Mouse (Mus musculus) forebrain, embryonic 12.5 days (tissue): ENCODE data around the gene B4galt7. TPM values are rescaled to one million over a fixed set of nuclear protein-coding genes. Genes with fewer than 3 reads are reported as not detected.
"Not testable (repeated sequence)": the region's sequence is repeated elsewhere in the genome, so short reads cannot be mapped to it uniquely, and the experiment has no call there.

Experiments used
- ATAC-seq: fragments of 200-750 bp; cut with Nextera tagmentation; 2 replicates; pipeline ENCODE4 v1.8.0; 2017; ENCODE audit warnings: moderate TSS enrichment; ENCODE audit not compliant: low FRiP score
- H3K27ac ChIP-seq: fragments of 300-500 bp; sonication (generic); 2 replicates; pipeline ENCODE4 v1.5.1; 2016; ENCODE audit warnings: mild to moderate bottlenecking
- H3K27me3 ChIP-seq: fragments of 300-500 bp; sonication (generic); 2 replicates; pipeline ENCODE4 v1.6.1; 2016; ENCODE audit warnings: mild to moderate bottlenecking
- H3K36me3 ChIP-seq: fragments of 300-500 bp; sonication (generic); replicated peaks from 2 replicates; pipeline ENCODE4 v1.6.1; 2016; ENCODE audit warnings: mild to moderate bottlenecking
- H3K4me1 ChIP-seq: fragments of 300-500 bp; sonication (generic); 2 replicates; pipeline ENCODE4 v1.6.1; 2016
- H3K4me2 ChIP-seq: fragments of 300-500 bp; sonication (generic); 2 replicates; pipeline ENCODE4 v1.6.1; 2016; ENCODE audit warnings: mild to moderate bottlenecking, moderate library complexity
- H3K4me3 ChIP-seq: fragments of 300-500 bp; sonication (generic); replicated peaks from 2 replicates; pipeline ENCODE4 v1.5.1; 2016; ENCODE audit warnings: mild to moderate bottlenecking
- H3K9ac ChIP-seq: fragments of 300-500 bp; sonication (generic); 2 replicates; pipeline ENCODE4 v1.6.1; 2016; ENCODE audit warnings: mild to moderate bottlenecking
- H3K9me3 ChIP-seq: fragments of 300-500 bp; sonication (generic); 2 replicates; pipeline ENCODE4 v1.6.1; 2016
- WGBS: fragments of 180-500 bp; shearing (Covaris S2); methylation state at CpG from one replicate; pipeline ENCODE4 v1.1.7; 2016; 5-methylcytosine and 5-hydroxymethylcytosine counted together
- polyA plus RNA-seq: library from polyadenylated mRNA; unstranded; fragments of >200 nt; fragmentation: Nextera tagmentation; extraction: Ambion mirVana; gene quantifications from 2 replicates; pipeline ENCODE4 v1.2.1, GENCODE M21; 2016

Gene B4galt7
- 31.4 and 31.7 TPM in 2 replicates for polyA plus RNA-seq

DNA sequence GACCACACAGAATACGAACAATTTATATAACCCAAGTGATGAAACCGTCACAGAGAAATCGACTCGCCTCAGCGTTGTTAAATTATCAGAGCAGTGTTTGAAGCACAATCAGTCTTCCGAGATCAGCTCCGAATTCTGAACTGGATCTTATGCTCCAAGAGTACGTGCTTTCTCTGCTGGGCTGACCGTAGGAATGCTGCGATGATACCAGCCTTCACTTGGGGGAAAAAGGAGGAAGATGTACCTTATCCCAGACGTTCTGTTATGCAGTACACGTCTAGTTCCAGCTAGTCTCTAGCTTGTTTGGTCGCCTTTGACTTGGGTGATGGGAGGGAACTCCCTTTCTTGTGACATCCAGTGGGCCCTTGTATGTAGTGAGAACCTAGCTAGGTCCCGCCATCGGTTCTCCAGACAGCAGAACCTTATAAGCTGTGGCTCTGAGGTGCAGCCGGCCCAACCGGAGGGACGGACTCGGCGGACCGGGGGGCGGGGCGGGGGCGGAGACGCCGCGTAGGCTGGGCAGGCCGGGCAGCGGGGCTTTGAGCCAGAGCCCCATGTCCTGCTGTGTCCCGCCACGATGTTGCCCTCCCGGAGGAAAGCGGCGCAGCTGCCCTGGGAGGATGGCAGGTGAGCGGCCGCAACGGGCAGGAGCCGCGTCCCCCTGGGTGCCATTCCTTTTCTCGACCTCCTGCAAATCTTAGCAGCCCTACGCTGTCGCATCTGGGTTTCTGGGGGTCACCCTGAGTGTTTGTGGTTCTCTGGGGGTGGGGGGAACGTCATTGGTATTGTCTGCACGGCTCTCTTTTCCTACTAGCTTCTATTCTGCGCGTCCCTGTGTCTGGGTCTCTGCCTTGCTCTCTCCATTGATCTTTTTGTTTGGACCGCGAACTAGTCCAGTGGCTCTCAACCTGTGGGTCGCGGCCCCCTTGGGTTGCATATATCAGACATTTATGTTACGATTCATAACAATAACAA, at the start of gene B4galt7:
Gene B4galt7 (plus strand): TSS at position 331 of the 975 bp plus-strand sequence.
- no peaks in the 10 kb centered on the region for H3K27me3 ChIP-seq
- 10% methylated on average over 50 of the region's 51 CpGs for WGBS
- peak within 1 kb of the TSS; percentile 78 for H3K4me2 ChIP-seq
- ATAC-seq, result peak; percentile 85
- H3K9ac ChIP-seq, result peak within 1 kb of the TSS; percentile 87
- peaks cover 12% of the 10 kb centered on the region for H3K4me1 ChIP-seq
- H3K27ac ChIP-seq, result peak within 1 kb of the TSS; percentile 50; the same call in 1 of the 2 replicates
- H3K9me3 ChIP-seq, result no peaks in the 10 kb centered on the region
- peak within 1 kb of the TSS; percentile 84 for H3K4me3 ChIP-seq
- H3K36me3 ChIP-seq, result peaks cover 42% of the 10 kb centered on the region

DNA sequence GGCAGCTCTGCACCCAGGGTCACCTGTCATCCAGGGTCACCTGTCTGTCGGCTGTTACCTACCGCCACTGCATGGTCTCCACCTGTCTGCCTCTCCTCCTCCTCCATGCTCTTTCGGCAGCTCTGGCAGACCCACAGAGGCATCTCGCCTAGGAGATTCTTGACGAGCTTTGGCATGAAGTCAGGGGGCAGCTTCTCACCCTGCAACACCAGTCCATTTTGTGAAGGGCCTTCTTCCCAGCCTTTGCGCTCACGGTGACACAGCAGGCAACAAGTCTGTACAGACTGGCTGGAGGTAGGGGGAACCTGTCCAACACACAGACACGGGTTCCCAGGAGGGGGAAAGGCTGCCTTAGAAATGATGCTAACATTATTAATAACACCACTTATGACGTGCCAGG, 43.8 kb upstream of the B4galt7 start:
- H3K9ac ChIP-seq, result no peak overlapping the region
- H3K36me3 ChIP-seq, result peaks cover 62% of the 10 kb centered on the region
- H3K4me1 ChIP-seq, result no peaks in the 10 kb centered on the region
- 93% methylated on average over 9 of the region's 9 CpGs for WGBS
- no peaks in the 10 kb centered on the region for H3K27me3 ChIP-seq
- no peak overlapping the region for H3K4me3 ChIP-seq
- H3K27ac ChIP-seq, result no peak overlapping the region
- H3K4me2 ChIP-seq, result no peak overlapping the region
- ATAC-seq, result no peak
- H3K9me3 ChIP-seq, result no peaks in the 10 kb centered on the region

DNA sequence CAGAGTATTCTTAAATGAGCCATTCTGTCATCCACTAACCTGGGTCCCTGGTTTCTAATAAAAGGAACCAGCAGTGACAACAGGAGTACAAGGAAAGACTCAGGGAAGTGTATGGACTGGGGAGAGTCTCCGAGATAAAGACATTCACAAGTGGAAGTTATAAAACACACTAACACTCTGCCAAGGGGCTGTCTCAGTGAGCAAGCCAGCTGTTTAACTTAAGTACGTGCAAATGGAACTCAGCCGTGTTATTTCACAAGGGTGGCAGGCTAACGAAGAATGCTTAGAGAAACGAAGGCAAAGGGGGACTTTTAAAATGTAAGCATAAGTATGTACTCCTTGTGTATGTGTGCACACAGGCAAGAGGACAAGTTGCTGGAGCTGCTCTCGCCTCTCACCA, 42.2 kb upstream of the B4galt7 start:
- Histone ChIP-seq H3K36me3 (peaks cover 46% of the 10 kb centered on the region), H3K4me1 (no peaks in the 10 kb centered on the region), H3K4me3 (no peak overlapping the region), H3K9ac (no peak overlapping the region), H3K27ac (no peak overlapping the region), H3K9me3 (no peaks in the 10 kb centered on the region), H3K4me2 (no peak overlapping the region), H3K27me3 (no peaks in the 10 kb centered on the region)
- no peak for ATAC-seq
- 91% methylated on average over 6 of the region's 6 CpGs for whole genome bisulfite sequencing

DNA sequence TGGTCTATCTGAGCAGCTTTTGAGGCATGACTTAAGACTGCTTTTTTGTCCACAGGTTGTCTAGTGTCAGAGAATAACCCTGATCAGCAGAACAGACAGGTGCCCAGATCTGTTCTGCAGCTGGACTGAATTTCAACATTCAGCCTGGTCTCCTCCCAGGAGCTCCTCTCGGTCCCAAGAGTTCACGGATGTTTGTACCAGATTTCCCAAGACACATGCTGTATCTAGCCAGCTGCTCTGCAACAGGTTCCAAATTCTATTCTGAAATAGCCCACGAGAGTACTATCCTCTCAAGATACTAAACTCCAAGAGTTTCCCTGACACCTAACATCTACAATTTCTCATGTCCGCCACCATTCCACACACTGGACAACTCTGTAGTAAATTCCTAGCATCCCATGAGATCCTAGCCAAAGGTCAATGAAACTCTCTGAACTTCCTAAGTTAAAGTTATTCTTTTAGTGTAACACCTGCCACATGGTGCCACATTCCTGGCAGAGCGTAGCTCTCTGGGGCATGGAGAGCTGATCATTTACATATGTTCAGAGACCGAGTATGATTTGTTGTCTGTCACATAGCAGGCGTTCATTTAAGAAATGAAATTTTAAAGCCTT, 36.3 kb upstream of the B4galt7 start:
- H3K4me2 ChIP-seq, result no peak overlapping the region
- H3K36me3 ChIP-seq, result peaks cover 32% of the 10 kb centered on the region
- no peak for ATAC-seq
- no peaks in the 10 kb centered on the region for H3K27me3 ChIP-seq
- H3K4me3 ChIP-seq, result no peak overlapping the region
- H3K4me1 ChIP-seq, result peaks cover 10% of the 10 kb centered on the region; the same call in 1 of the 2 replicates
- WGBS, result 88% methylated on average over 7 of the region's 7 CpGs
- no peak overlapping the region for H3K27ac ChIP-seq
- no peak overlapping the region for H3K9ac ChIP-seq
- no peaks in the 10 kb centered on the region for H3K9me3 ChIP-seq

DNA sequence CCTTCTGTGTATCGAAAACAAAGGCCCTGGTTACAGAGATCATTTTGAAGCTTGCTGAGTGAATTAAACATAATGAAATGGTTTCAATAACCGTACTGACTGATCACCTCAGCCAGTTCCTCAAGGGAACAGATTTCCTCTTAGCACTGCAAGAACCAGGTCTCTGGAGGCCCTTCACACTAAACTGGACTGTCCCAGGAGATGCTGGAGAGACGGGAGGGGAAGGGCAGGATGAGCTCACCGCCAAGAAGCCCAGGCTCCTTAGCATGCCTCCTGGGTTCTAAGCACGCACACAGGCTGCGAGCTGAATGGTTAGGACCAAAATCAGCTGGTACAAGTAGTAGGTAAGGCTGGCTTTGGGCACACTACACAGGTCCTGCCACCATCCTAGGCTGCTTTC, 32.7 kb upstream of the B4galt7 start:
- Histone ChIP-seq H3K4me3 (no peak overlapping the region), H3K27me3 (no peaks in the 10 kb centered on the region), H3K36me3 (peaks cover 35% of the 10 kb centered on the region), H3K4me1 (peaks cover 26% of the 10 kb centered on the region), H3K4me2 (no peak overlapping the region), H3K9me3 (no peaks in the 10 kb centered on the region), H3K27ac (no peak overlapping the region), H3K9ac (no peak overlapping the region)
- ATAC-seq, result no peak
- 95% methylated on average over 6 of the region's 6 CpGs for WGBS

DNA sequence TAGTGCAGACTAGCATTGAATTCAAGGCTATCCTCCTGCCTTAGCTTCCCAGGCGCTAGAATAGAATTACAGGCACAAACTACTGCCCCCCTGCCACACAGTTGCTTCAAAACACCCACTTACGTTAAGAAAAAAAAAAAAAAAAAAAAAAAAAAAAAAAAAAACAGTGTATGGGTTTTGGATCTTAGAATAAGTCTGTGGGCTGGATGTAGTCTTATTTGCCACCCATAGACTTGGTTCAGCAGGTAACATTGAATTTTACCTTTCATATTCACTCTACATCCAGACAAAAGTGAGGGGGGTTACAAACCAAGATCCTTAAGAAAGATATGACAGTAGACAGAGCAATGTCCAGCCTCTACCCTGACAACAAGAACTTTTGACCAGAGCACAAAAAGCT, 31.7 kb upstream of the B4galt7 start:
- 88% methylated on average over 2 of the region's 2 CpGs for WGBS
- no peaks in the 10 kb centered on the region for H3K9me3 ChIP-seq
- no peak overlapping the region for H3K9ac ChIP-seq
- no peak overlapping the region for H3K4me3 ChIP-seq
- H3K27me3 ChIP-seq, result no peaks in the 10 kb centered on the region
- H3K4me2 ChIP-seq, result no peak overlapping the region
- peaks cover 30% of the 10 kb centered on the region for H3K4me1 ChIP-seq
- no peak overlapping the region for H3K27ac ChIP-seq
- peaks cover 32% of the 10 kb centered on the region for H3K36me3 ChIP-seq
- no peak for ATAC-seq

DNA sequence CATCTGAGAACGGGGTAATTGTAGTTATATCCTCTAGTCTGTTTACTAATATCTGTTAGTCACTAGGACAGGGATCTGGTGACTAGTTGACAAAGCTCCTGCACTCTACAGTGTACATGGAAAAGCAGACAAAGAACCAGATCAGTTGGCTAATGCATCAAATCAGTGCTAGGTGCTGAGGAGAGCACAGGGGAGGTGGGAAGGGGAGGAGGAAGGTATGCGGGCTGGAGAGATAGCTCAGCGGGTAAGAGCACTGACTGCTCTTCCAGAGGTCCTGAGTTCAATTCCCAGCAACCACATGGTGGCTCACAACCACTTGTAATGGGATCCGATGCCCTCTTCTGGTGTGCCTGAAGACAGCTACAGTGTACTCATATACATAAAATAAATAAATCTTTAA, 31.2 kb upstream of the B4galt7 start:
- Histone ChIP-seq H3K4me1 (peaks cover 30% of the 10 kb centered on the region), H3K36me3 (peaks cover 32% of the 10 kb centered on the region)
- not testable (repeated sequence) for H3K4me3 ChIP-seq, H3K27ac ChIP-seq, ATAC-seq, H3K9ac ChIP-seq, H3K27me3 ChIP-seq, H3K9me3 ChIP-seq, H3K4me2 ChIP-seq
- WGBS, result 94% methylated on average over 4 of the region's 4 CpGs

DNA sequence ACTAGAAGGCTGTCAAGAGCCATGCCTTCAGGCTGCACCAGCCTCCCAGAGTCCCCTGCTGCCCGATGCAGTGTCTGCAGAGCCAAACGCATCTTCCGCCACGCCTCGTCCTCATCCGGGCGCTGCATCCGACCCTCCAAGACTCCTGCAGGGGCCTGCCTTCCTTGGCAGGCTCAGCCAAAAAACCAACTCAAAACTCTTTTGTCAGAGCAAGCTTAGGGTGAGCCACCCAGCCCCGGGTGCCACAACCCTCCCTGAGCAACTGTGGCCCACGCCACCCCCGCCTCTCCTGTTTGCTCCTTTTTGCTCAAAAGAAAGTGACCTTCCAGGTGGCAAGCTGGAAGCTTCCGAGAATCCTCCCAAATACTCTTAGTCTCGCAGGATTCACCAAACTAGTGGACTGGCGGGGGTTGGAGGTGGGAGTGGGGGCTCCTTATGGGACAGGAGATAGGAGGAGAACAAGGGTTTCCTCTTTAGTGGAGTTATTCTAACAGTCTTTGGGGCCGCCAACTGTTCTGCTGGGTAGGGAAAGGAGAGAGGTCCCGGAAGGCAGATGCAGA, 29.9 kb upstream of the B4galt7 start:
- peak overlapping the region; percentile 94 for H3K4me3 ChIP-seq
- H3K36me3 ChIP-seq, result peaks cover 26% of the 10 kb centered on the region
- no peaks in the 10 kb centered on the region for H3K9me3 ChIP-seq
- no peak for ATAC-seq
- peak overlapping the region; percentile 92 for H3K27ac ChIP-seq
- H3K9ac ChIP-seq, result peak overlapping the region; percentile 88
- peak overlapping the region; percentile 99 for H3K4me2 ChIP-seq
- no peaks in the 10 kb centered on the region for H3K27me3 ChIP-seq
- 5% methylated on average over 16 of the region's 16 CpGs for WGBS
- peaks cover 30% of the 10 kb centered on the region for H3K4me1 ChIP-seq

DNA sequence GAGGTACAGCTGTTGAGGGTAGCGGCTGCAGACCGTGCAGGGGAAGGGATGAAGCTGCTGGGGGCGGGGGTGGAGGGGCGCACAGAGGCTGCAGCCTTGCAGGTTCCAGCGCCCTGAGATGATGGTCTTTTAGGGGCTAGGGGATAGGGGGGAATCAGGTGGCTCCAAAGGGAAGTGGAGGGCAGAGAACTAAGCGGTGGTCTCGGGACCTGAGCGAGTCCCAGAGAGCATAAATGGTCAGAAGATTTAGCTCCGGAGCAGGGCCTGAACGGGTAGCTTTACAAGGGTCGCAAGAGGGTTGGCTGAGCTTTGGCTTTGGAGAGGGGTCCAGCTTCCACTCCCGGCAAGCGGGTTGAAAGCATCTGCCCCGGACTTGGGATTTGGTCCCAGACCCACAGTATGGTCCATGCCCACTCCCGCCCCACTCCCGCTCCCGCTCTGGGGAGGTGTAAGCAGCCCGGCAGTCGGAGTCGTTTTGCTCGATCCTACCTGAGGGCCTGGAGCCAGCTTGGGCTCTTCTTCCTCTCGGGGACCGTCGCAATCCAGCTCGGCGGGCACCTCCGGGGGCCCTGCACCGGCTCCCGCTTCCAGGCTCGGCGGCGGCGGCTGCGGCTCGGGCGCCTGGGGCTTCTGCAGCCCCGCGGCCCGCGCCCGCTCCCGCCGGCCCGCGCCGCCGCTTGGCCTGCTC, 29.3 kb upstream of the B4galt7 start:
- H3K9me3 ChIP-seq, result no peaks in the 10 kb centered on the region
- peak; percentile 80 for ATAC-seq
- H3K36me3 ChIP-seq, result peaks cover 23% of the 10 kb centered on the region
- under 1% methylated on average over 30 of the region's 47 CpGs for WGBS
- H3K27me3 ChIP-seq, result no peaks in the 10 kb centered on the region
- H3K4me3 ChIP-seq, result peak overlapping the region; percentile 94
- H3K9ac ChIP-seq, result peak overlapping the region; percentile 88
- H3K4me1 ChIP-seq, result peaks cover 30% of the 10 kb centered on the region
- peak overlapping the region; percentile 92 for H3K27ac ChIP-seq
- peak overlapping the region; percentile 99 for H3K4me2 ChIP-seq

DNA sequence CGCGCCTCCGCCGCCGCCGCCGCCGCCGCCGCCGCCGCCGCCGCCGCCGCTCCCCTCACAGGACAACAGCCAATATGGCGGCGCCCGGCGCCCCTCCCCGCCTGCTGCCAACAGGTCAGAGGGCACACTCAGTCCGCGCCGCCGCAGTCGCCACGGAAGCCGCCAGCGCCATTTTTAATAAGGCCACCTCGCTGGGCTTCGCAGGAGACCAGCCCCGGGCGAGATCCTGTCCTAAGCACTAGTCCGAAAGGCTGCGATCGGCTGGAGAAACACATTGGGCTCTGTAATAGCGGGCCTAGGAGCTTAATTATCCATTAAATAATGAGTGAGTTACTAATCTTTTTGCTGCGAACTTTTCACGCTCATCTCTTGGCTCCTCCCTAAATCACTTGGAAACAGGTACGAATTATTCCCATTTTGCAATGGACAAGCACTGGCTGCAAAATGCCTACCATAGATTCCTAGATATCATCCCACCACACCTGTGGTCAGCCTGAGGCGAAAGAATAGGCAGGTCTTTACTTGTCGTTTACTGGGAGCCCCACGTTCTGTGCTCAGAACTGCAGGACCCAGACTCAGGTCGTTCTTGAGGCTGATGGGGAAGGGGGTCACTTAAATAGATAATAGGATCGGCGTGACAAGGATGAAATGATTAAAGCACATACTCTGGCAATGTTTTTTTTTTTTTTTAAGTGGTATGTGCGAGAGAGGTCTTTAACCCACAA, 28.5 kb upstream of the B4galt7 start, which contains the start of gene Fam193b:
Gene Fam193b (minus strand): TSS at position 94 of the 725 bp plus-strand sequence.
- H3K9me3 ChIP-seq, result no peaks in the 10 kb centered on the region
- peaks cover 16% of the 10 kb centered on the region for H3K36me3 ChIP-seq
- WGBS, result 2% methylated on average over 47 of the region's 47 CpGs
- H3K27ac ChIP-seq, result peak within 1 kb of the TSS; percentile 92
- H3K27me3 ChIP-seq, result no peaks in the 10 kb centered on the region
- H3K4me1 ChIP-seq, result peaks cover 30% of the 10 kb centered on the region
- ATAC-seq, result peak; percentile 94
- H3K4me3 ChIP-seq, result peak within 1 kb of the TSS; percentile 94
- peak within 1 kb of the TSS; percentile 88 for H3K9ac ChIP-seq
- H3K4me2 ChIP-seq, result peak within 1 kb of the TSS; percentile 99

DNA sequence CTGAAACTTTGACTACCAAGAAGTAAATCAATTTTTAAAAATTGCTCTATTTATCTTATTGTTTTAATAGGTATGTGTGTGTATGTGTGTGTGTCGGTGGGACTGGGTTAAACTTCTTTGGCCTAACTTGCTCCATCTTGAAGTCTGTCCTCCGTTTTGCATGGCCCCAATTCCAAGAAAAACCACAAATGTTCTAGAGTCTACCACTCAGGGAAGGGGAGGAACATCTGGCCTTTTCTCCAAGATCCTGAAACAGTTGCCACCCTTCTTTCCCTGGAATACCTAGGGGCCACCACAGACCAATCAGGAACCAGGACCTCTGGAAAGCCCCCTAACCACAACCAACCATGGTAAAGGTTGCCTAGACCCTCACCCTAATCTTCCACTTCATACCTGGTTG, 27.7 kb upstream of the B4galt7 start:
- Histone ChIP-seq H3K4me1 (peaks cover 30% of the 10 kb centered on the region), H3K9me3 (no peaks in the 10 kb centered on the region), H3K9ac (no peak overlapping the region), H3K27me3 (no peaks in the 10 kb centered on the region), H3K4me3 (no peak overlapping the region), H3K36me3 (peaks cover 13% of the 10 kb centered on the region), H3K4me2 (no peak overlapping the region), H3K27ac (no peak overlapping the region)
- no peak for ATAC-seq
- 81% methylated on average over 2 of the region's 2 CpGs for WGBS
